Mouse (Mus musculus) E14TG2a.4 (cell line): ENCODE data around the gene Spaca9.

ENCODE experiments used
- CTCF ChIP-seq: conservative IDR thresholded peaks from 2 replicates; pipeline ENCODE4 v1.5.1; 2014; ENCODE audit warnings: low read length
- NANOG ChIP-seq: IDR thresholded peaks from 2 replicates; pipeline ENCODE4 v1.6.1; 2014; ENCODE audit warnings: borderline replicate concordance, low read length, mixed read lengths
- POU5F1 ChIP-seq: IDR thresholded peaks from 2 replicates; pipeline ENCODE4 v1.6.1; 2014; ENCODE audit warnings: low read length, borderline replicate concordance

- TF ChIP-seq CTCF (peak; percentile 67), NANOG (no peak), POU5F1 (no peak)
Measured at GRCm38 (mm10) chr2:28688431-28688830, 11.1 kb downstream of the Spaca9 start.
